Mouse (Mus musculus): ENCODE measurements around the gene Srm.

Srm gene

GRCm38 (mm10) chr4:148638302-148638701 lies 47.0 kb downstream of the Srm start:
- DNase-seq = no peak

DNA sequence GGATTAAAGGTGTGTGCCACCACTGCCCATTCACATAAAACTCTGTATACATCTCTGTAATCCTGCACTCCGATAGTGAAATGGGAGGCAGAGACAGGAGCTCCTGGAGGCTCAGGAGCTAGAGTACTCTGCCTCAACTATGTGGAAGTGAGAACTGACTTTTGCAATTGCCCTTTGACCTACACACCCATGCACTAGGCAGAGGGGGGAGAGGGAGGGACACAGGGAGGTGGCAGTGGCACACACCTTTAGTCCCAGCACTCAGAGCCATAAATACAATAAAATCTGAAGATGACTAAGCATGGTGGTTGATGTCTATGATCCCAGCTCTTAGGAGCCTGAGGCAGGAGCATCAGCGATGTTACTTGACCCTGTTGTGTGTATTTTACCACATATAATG lies 48.2 kb downstream of the Srm start:
- DNase-seq = no peak

GRCm38 (mm10) chr4:148641121-148641520 lies 49.8 kb downstream of the Srm start:
- peak; percentile 95 for DNase-seq

DNA sequence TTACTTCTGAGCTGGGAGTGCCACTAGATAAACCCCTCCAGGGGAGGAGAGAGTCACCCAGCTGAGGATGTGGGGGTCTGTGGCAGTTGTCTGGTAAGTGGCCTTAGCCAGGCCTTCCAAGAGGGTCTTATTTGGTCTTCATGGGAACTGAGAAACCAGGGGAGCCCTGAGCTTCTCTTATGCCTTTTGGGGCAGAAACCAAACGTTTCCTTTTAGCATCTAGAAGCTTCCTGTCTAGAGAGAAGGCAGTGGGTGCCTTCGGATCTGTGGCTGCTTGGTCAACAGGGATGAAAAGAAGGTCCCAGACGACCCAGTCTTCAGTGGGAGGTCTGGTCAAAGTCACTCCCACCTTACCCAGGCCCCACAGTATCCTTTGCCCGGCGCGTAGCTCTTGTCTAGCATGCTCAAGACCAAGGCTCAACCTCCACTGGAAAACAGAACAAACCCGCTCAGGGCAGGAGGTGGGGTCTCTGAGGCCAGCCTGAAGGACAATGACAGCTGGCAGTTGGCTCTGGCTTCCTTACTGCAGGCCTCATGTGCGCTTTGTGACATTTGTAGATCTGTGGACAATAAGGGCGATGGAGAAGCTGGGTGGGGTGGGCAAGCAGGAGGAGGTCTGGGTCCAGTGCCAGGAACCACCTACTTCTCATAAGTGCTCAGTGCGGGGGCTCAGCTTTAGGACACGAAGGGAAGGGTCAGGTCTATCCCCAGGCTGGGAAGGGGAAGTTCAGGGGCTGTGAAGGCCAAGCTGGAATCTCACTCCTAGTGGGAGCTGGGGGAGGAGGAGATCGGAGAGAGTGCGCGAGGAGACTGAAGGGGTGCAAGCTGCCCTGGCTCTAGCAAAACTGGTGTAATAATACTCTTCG lies 52.2 kb downstream of the Srm start, which contains the start of gene Gm572:
Gm572 (plus strand) TSS at position 27 of the 866 bp plus-strand sequence.
- peak; percentile 50 for DNase-seq

- DNase-seq = peak; percentile 93
Observed at GRCm38 (mm10) chr4:148644157-148644511, 52.8 kb downstream of the Srm start.

All from kidney, adult 9 months (tissue).